8 mouse cellular contexts compared by ENCODE assay signal in the genomic region with DNA sequence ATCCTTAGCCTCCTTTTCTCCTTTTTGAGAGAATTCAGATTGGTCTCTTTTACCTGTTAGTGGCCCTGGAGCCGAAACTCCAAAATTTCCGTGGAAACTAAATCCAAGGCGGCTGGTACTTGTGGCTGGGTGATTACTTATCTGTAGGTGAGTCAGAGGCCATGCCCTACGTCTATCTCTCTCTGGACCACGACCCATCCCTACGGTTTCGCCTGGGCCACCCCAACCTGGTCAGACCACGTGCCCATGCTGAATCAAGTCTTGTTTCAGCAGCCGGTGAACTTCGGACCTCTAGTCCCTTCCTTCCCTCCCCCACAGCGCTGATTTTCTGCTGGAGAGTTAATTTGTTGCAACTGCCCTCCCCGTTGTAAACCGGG. TPM values are rescaled to one million over a fixed set of nuclear protein-coding genes. Genes with fewer than 3 reads are reported as not detected.
A peak's percentile ranks its signal among the peaks of the same experiment; 100 is the strongest.
DNase-seq lines count a peak whose midpoint lies in the region; ATAC-seq and TF ChIP-seq lines count a peak whose summit lies in the region.

No protein-coding gene starts in this region.

- H3K36me3 ChIP-seq in embryonic facial prominence, embryonic 12.5 days = no peaks in the 10 kb centered on the region
- H3K36me3 ChIP-seq in hindbrain, embryonic 13.5 days = no peaks in the 10 kb centered on the region
- no peaks in the 10 kb centered on the region for H3K36me3 ChIP-seq in limb, embryonic 15.5 days
- no peaks in the 10 kb centered on the region for H3K36me3 ChIP-seq in midbrain, embryonic 16.5 days (ENCODE audit: control insufficient read depth, insufficient read depth, low read length)

- WGBS in embryonic facial prominence, embryonic 12.5 days = under 1% methylated on average over 13 of the region's 13 CpGs
- 2% methylated on average over 13 of the region's 13 CpGs for WGBS in hindbrain, embryonic 13.5 days
- WGBS in limb, embryonic 15.5 days = 2% methylated on average over 13 of the region's 13 CpGs
- 3% methylated on average over 13 of the region's 13 CpGs for WGBS in midbrain, embryonic 16.5 days

- H3K27ac ChIP-seq in left cerebral cortex, adult 2 months = peak overlapping the region; percentile 67
- H3K27ac ChIP-seq in embryonic facial prominence, embryonic 12.5 days = no peak overlapping the region
- no peak overlapping the region for H3K27ac ChIP-seq in hindbrain, embryonic 13.5 days
- H3K27ac ChIP-seq in limb, embryonic 15.5 days = no peak overlapping the region; the same call in 1 of the 2 replicates
- H3K27ac ChIP-seq in midbrain, embryonic 16.5 days (ENCODE audit: low read length) = peak overlapping the region; percentile 79; the same call in 1 of the 2 replicates

- H3K4me2 ChIP-seq in embryonic facial prominence, embryonic 12.5 days (replicated peaks) = peak overlapping the region; percentile 66
- peak overlapping the region; percentile 84 for H3K4me2 ChIP-seq in hindbrain, embryonic 13.5 days
- H3K4me2 ChIP-seq in limb, embryonic 15.5 days = peak overlapping the region; percentile 77
- peak overlapping the region; percentile 88 for H3K4me2 ChIP-seq in midbrain, embryonic 16.5 days (ENCODE audit: low read length)

- DNase-seq in left cerebral cortex, adult 2 months (ENCODE audit: extremely low spot score in 1 of 2, low spot score in 2 of 2) = peak in 1 of 2 experiments; percentile 11
- no peak for DNase-seq in left cerebral cortex, adult 9 months (ENCODE audit: low spot score in 2 of 2)
- DNase-seq in frontal cortex, postnatal 10 days (ENCODE audit: low spot score in 2 of 2) = no peak
- DNase-seq in frontal cortex, postnatal 14 days (ENCODE audit: low spot score in 2 of 2) = no peak

- no peaks in the 10 kb centered on the region for H3K27me3 ChIP-seq in embryonic facial prominence, embryonic 12.5 days
- H3K27me3 ChIP-seq in hindbrain, embryonic 13.5 days = no peaks in the 10 kb centered on the region
- H3K27me3 ChIP-seq in limb, embryonic 15.5 days = no peaks in the 10 kb centered on the region
- no peaks in the 10 kb centered on the region for H3K27me3 ChIP-seq in midbrain, embryonic 16.5 days (ENCODE audit: control insufficient read depth, insufficient read depth, low read depth, low read length)

- peak overlapping the region; percentile 90 for H3K9ac ChIP-seq in embryonic facial prominence, embryonic 12.5 days
- peak overlapping the region; percentile 89 for H3K9ac ChIP-seq in hindbrain, embryonic 13.5 days
- peak overlapping the region; percentile 66 for H3K9ac ChIP-seq in limb, embryonic 15.5 days
- H3K9ac ChIP-seq in midbrain, embryonic 16.5 days (ENCODE audit: low read depth, low read length) = peak overlapping the region; percentile 93

- ATAC-seq in embryonic facial prominence, embryonic 12.5 days (ENCODE audit: insufficient number of reproducible peaks, insufficient read depth, low FRiP score, low TSS enrichment) = no peak
- peak; percentile 30; the same call in 1 of the 2 replicates for ATAC-seq in hindbrain, embryonic 13.5 days (ENCODE audit: low FRiP score)
- ATAC-seq in limb, embryonic 15.5 days (ENCODE audit: insufficient number of reproducible peaks, low FRiP score, low TSS enrichment, low read depth) = no peak
- ATAC-seq in midbrain, embryonic 16.5 days = peak; percentile 39; the same call in 1 of the 2 replicates

- intact Hi-C loops in left cerebral cortex, adult 2 months (cut with DNase I) = no loop called here

- TF ChIP-seq CTCF in left cerebral cortex, adult 2 months (IDR thresholded peaks at IDR 0.05) = no peak

- no peaks in the 10 kb centered on the region for H3K9me3 ChIP-seq in embryonic facial prominence, embryonic 12.5 days
- no peaks in the 10 kb centered on the region for H3K9me3 ChIP-seq in hindbrain, embryonic 13.5 days
- H3K9me3 ChIP-seq in limb, embryonic 15.5 days = no peaks in the 10 kb centered on the region
- no peaks in the 10 kb centered on the region for H3K9me3 ChIP-seq in midbrain, embryonic 16.5 days (replicated peaks; ENCODE audit: control insufficient read depth, low read length, poor library complexity, severe bottlenecking)

- H3K4me3 ChIP-seq in left cerebral cortex, adult 2 months = peak overlapping the region; percentile 58
- H3K4me3 ChIP-seq in embryonic facial prominence, embryonic 12.5 days = peak overlapping the region; percentile 85
- peak overlapping the region; percentile 77 for H3K4me3 ChIP-seq in hindbrain, embryonic 13.5 days
- H3K4me3 ChIP-seq in limb, embryonic 15.5 days = peak overlapping the region; percentile 72
- H3K4me3 ChIP-seq in midbrain, embryonic 16.5 days (ENCODE audit: low read depth, low read length) = peak overlapping the region; percentile 70

- H3K4me1 ChIP-seq in embryonic facial prominence, embryonic 12.5 days = peaks cover 14% of the 10 kb centered on the region
- H3K4me1 ChIP-seq in hindbrain, embryonic 13.5 days (replicated peaks) = peaks cover 14% of the 10 kb centered on the region
- H3K4me1 ChIP-seq in limb, embryonic 15.5 days = peaks cover 11% of the 10 kb centered on the region
- H3K4me1 ChIP-seq in midbrain, embryonic 16.5 days (ENCODE audit: control insufficient read depth, insufficient read depth, low read length) = peaks cover 14% of the 10 kb centered on the region

RNA-seq across cellular contexts. Expression of a gene that starts 0.7 kb away (rescaled TPM):
- 10 to 100 TPM; 15.6 to 16.0 TPM for total RNA-seq in left cerebral cortex, adult 2 months (2021)
- 24.5 and 24.9 TPM in 2 replicates for polyA plus RNA-seq in embryonic facial prominence, embryonic 12.5 days (2016; fragmentation: Nextera tagmentation; extraction: Ambion mirVana)
- 11.2 and 11.4 TPM in 2 replicates for polyA plus RNA-seq in hindbrain, embryonic 13.5 days (2015; fragmentation: Nextera tagmentation; extraction: Ambion mirVana)
- polyA plus RNA-seq in limb, embryonic 15.5 days (2015; fragmentation: Nextera tagmentation; extraction: Ambion mirVana) = 40.1 and 41.7 TPM in 2 replicates
- polyA plus RNA-seq in midbrain, embryonic 16.5 days (2015; fragmentation: Nextera tagmentation; extraction: Ambion mirVana) = 15.6 and 16.1 TPM in 2 replicates

RNA-seq across cellular contexts. Expression of a gene that starts 30.7 kb away (rescaled TPM):
- not detected for total RNA-seq in left cerebral cortex, adult 2 months (2021)
- polyA plus RNA-seq in embryonic facial prominence, embryonic 12.5 days (2016; fragmentation: Nextera tagmentation; extraction: Ambion mirVana) = not detected in 2 replicates
- not detected in 2 replicates for polyA plus RNA-seq in hindbrain, embryonic 13.5 days (2015; fragmentation: Nextera tagmentation; extraction: Ambion mirVana)
- 0.19 TPM in 1 of 2 replicates, not detected in the other for polyA plus RNA-seq in limb, embryonic 15.5 days (2015; fragmentation: Nextera tagmentation; extraction: Ambion mirVana)
- polyA plus RNA-seq in midbrain, embryonic 16.5 days (2015; fragmentation: Nextera tagmentation; extraction: Ambion mirVana) = not detected in 2 replicates

Comparison
In these comparisons a context has a peak if more than half of its experiments do, and no peak if none do; other contexts are left out.
1. H3K27ac ChIP-seq: peak in left cerebral cortex, adult 2 months (single experiment) and midbrain, embryonic 16.5 days (single experiment); none in embryonic facial prominence, embryonic 12.5 days (single experiment), hindbrain, embryonic 13.5 days (single experiment) and limb, embryonic 15.5 days (single experiment).
2. ATAC-seq: peak in hindbrain, embryonic 13.5 days (single experiment) and midbrain, embryonic 16.5 days (single experiment); none in embryonic facial prominence, embryonic 12.5 days (single experiment) and limb, embryonic 15.5 days (single experiment).
3. Peak in every context shown above with its lines, with median percentiles within 50 percentile points of each other: H3K4me3 ChIP-seq, H3K4me2 ChIP-seq and H3K9ac ChIP-seq.